Mouse (Mus musculus) ES-E14 (cell line): ENCODE measurements around the gene Cars.

Experiments used
- CHD2 ChIP-seq: IDR thresholded peaks from 2 replicates; pipeline ENCODE4 v1.6.1; 2014; ENCODE audit warnings: mild to moderate bottlenecking, low read depth, low read length, inconsistent platforms
- HCFC1 ChIP-seq: IDR thresholded peaks from 2 replicates; pipeline ENCODE4 v1.6.1; 2012; ENCODE audit warnings: low read length, inconsistent platforms, borderline replicate concordance; ENCODE audit not compliant: insufficient read depth
- MAFK ChIP-seq: IDR thresholded peaks from 2 replicates; pipeline ENCODE4 v1.6.1; 2014; ENCODE audit warnings: mild to moderate bottlenecking, low read depth, low read length, inconsistent platforms; ENCODE audit not compliant: insufficient read depth
- ZC3H11A ChIP-seq: IDR thresholded peaks from 2 replicates; pipeline ENCODE4 v1.6.1; 2012; ENCODE audit warnings: low read depth, mild to moderate bottlenecking, inconsistent platforms, low read length, borderline replicate concordance
- ZNF384 ChIP-seq: IDR thresholded peaks from 2 replicates; pipeline ENCODE4 v1.6.1; 2012; ENCODE audit warnings: low read depth, low read length, inconsistent platforms

GRCm38 (mm10) chr7:143519333-143519732, 80.6 kb downstream of the Cars start:
- TF ChIP-seq MAFK: no peak
- no peak for TF ChIP-seq CHD2
- no peak for TF ChIP-seq ZC3H11A
- TF ChIP-seq ZNF384: no peak
- TF ChIP-seq HCFC1: no peak
